Mouse (Mus musculus) limb, embryonic 12.5 days (tissue): ENCODE results near the gene Ank3. TPM values are rescaled to one million over a fixed set of nuclear protein-coding genes. Genes with fewer than 3 reads are reported as not detected.

Experiments used
- ATAC-seq: fragments of 200-750 bp; cut with Nextera tagmentation; 2 replicates; pipeline ENCODE4 v1.8.0; 2017; ENCODE audit warnings: low read depth, moderate TSS enrichment; ENCODE audit not compliant: insufficient number of reproducible peaks, insufficient read depth, low FRiP score, low TSS enrichment
- H3K27ac ChIP-seq: fragments of 300-500 bp; sonication (generic); 2 replicates; pipeline ENCODE4 v1.5.1; 2016; ENCODE audit warnings: mild to moderate bottlenecking, moderate library complexity
- H3K27me3 ChIP-seq: fragments of 300-500 bp; sonication (generic); 2 replicates; pipeline ENCODE4 v1.6.1; 2016; ENCODE audit warnings: mild to moderate bottlenecking, moderate library complexity
- H3K36me3 ChIP-seq: fragments of 300-500 bp; sonication (generic); 2 replicates; pipeline ENCODE4 v1.6.1; 2016; ENCODE audit warnings: mild to moderate bottlenecking, moderate library complexity
- H3K4me1 ChIP-seq: fragments of 300-500 bp; sonication (generic); replicated peaks from 2 replicates; pipeline ENCODE4 v1.6.1; 2016
- H3K4me2 ChIP-seq: fragments of 300-500 bp; sonication (generic); 2 replicates; pipeline ENCODE4 v1.6.1; 2016; ENCODE audit warnings: mild to moderate bottlenecking, moderate library complexity
- H3K4me3 ChIP-seq: fragments of 300-500 bp; sonication (generic); replicated peaks from 2 replicates; pipeline ENCODE4 v1.5.1; 2016; ENCODE audit warnings: mild to moderate bottlenecking
- H3K9ac ChIP-seq: fragments of 300-500 bp; sonication (generic); replicated peaks from 2 replicates; pipeline ENCODE4 v1.6.1; 2016; ENCODE audit warnings: mild to moderate bottlenecking, moderate library complexity
- H3K9me3 ChIP-seq: fragments of 300-500 bp; sonication (generic); 2 replicates; pipeline ENCODE4 v1.6.1; 2016; ENCODE audit warnings: mild to moderate bottlenecking, moderate library complexity
- WGBS: fragments of 180-500 bp; shearing (Covaris S2); methylation state at CpG from one replicate; pipeline ENCODE4 v1.1.7; 2016; 5-methylcytosine and 5-hydroxymethylcytosine counted together
- polyA plus RNA-seq: library from polyadenylated mRNA; unstranded; fragments of >200 nt; fragmentation: Nextera tagmentation; extraction: Ambion mirVana; gene quantifications from 2 replicates; pipeline ENCODE4 v1.2.1, GENCODE M21; 2016

Gene Ank3
- polyA plus RNA-seq, 1 experiment from 2014 or later: 32.5 TPM

DNA sequence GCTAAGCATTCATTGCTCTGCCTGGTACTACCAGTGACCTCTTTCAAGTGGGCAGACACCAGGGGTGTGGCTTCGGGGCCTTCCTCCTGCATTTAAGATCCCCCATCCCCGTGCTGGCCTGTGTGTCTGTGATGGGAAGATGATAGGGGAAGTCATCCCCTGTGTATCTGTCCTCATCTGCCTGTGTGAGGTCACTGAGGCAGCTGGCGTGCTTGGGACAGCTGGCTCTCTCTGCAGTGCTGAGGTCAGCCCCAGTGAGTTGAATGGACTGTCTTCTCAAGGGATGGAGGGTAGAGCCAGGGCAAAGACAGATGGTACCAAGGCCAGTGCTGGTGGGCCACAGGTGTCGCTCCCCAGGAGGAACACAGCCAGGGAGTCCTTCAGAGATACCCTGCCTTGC is 302.7 kb downstream of the Ank3 start:
- H3K36me3 ChIP-seq: no peaks in the 10 kb centered on the region
- no peak overlapping the region for H3K4me3 ChIP-seq
- peaks cover 7% of the 10 kb centered on the region for H3K4me1 ChIP-seq
- no peak overlapping the region for H3K27ac ChIP-seq
- no peaks in the 10 kb centered on the region for H3K9me3 ChIP-seq
- ATAC-seq: no peak
- peaks cover 3% of the 10 kb centered on the region; the same call in 1 of the 2 replicates for H3K27me3 ChIP-seq
- no peak overlapping the region for H3K9ac ChIP-seq
- 48% methylated on average over 4 of the region's 4 CpGs for WGBS
- no peak overlapping the region for H3K4me2 ChIP-seq

GRCm38 (mm10) chr10:69705806-69706768 is 307.5 kb downstream of the Ank3 start:
- Histone ChIP-seq H3K27ac (no peak overlapping the region), H3K4me2 (peak overlapping the region; percentile 55), H3K4me3 (peak overlapping the region; percentile 26), H3K27me3 (peaks cover 12% of the 10 kb centered on the region; the same call in 1 of the 2 replicates), H3K4me1 (peaks cover 18% of the 10 kb centered on the region), H3K36me3 (no peaks in the 10 kb centered on the region), H3K9me3 (no peaks in the 10 kb centered on the region), H3K9ac (peak overlapping the region; percentile 47)
- 10% methylated on average over 17 of the region's 17 CpGs for WGBS
- no peak for ATAC-seq

GRCm38 (mm10) chr10:69706851-69707788 is 308.5 kb downstream of the Ank3 start:
- ATAC-seq: no peak
- Histone ChIP-seq H3K27me3 (peaks cover 12% of the 10 kb centered on the region; the same call in 1 of the 2 replicates), H3K27ac (no peak overlapping the region), H3K4me3 (peak overlapping the region; percentile 26), H3K9ac (no peak overlapping the region), H3K4me2 (peak overlapping the region; percentile 55), H3K4me1 (peaks cover 18% of the 10 kb centered on the region), H3K36me3 (no peaks in the 10 kb centered on the region), H3K9me3 (no peaks in the 10 kb centered on the region)
- WGBS: 21% methylated on average over 14 of the region's 14 CpGs

GRCm38 (mm10) chr10:69707844-69708550 is 309.4 kb downstream of the Ank3 start:
- no peaks in the 10 kb centered on the region for H3K36me3 ChIP-seq
- WGBS: 89% methylated on average over 11 of the region's 11 CpGs
- H3K27ac ChIP-seq: no peak overlapping the region
- H3K4me2 ChIP-seq: no peak overlapping the region
- no peak overlapping the region for H3K9ac ChIP-seq
- peaks cover 18% of the 10 kb centered on the region for H3K4me1 ChIP-seq
- no peak for ATAC-seq
- H3K4me3 ChIP-seq: no peak overlapping the region
- H3K9me3 ChIP-seq: no peaks in the 10 kb centered on the region
- H3K27me3 ChIP-seq: peaks cover 12% of the 10 kb centered on the region; the same call in 1 of the 2 replicates

DNA sequence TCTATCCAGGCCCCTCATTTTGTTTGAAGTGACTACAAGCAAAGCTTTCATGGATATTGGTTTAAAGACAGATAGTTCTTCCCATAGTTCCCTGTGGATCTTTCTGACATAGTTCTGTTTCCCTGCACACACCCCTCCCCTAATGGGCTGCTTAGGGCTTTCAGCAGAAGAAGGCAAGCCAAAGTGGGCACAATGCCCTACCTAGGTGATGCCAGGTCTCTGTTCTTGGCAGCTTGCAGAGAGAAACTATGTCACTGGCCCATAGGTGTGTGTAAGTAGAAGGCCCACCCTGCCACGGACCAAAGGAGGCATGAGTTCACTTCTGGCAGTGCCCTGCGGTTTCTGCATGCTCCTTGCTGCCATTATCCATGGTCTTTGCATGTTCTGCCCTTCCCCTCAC is 311.1 kb downstream of the Ank3 start:
- 89% methylated on average over 2 of the region's 2 CpGs for WGBS
- no peak for ATAC-seq
- Histone ChIP-seq H3K4me2 (no peak overlapping the region), H3K36me3 (no peaks in the 10 kb centered on the region), H3K4me1 (peaks cover 18% of the 10 kb centered on the region), H3K27ac (no peak overlapping the region), H3K4me3 (no peak overlapping the region), H3K27me3 (peaks cover 11% of the 10 kb centered on the region; the same call in 1 of the 2 replicates), H3K9me3 (no peaks in the 10 kb centered on the region), H3K9ac (no peak overlapping the region)

DNA sequence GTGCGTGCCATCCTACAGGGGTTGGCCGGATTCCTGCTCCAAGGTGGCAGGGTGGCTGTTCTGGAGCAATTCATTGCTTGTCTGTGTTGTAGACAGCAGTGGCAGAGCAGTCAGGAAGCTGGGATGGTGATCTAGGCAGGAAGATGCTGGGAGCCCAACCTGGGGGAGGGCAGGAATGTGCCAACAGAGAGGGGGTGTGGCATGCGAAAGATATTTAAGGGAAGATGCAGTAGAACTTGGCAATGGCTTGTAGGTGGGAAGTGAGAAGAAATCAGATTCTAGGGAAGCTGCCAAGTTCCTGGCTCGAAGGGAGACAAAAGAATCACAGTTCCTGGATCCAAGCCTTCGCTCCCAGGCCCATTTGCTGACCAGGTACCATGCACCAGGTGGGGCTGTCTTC is 312.2 kb downstream of the Ank3 start:
- H3K4me2 ChIP-seq: no peak overlapping the region
- peaks cover 8% of the 10 kb centered on the region; the same call in 1 of the 2 replicates for H3K27me3 ChIP-seq
- H3K4me3 ChIP-seq: no peak overlapping the region
- no peaks in the 10 kb centered on the region for H3K9me3 ChIP-seq
- peaks cover 15% of the 10 kb centered on the region for H3K4me1 ChIP-seq
- no peak overlapping the region for H3K9ac ChIP-seq
- 87% methylated on average over 5 of the region's 5 CpGs for WGBS
- no peak for ATAC-seq
- H3K36me3 ChIP-seq: no peaks in the 10 kb centered on the region
- H3K27ac ChIP-seq: no peak overlapping the region

DNA sequence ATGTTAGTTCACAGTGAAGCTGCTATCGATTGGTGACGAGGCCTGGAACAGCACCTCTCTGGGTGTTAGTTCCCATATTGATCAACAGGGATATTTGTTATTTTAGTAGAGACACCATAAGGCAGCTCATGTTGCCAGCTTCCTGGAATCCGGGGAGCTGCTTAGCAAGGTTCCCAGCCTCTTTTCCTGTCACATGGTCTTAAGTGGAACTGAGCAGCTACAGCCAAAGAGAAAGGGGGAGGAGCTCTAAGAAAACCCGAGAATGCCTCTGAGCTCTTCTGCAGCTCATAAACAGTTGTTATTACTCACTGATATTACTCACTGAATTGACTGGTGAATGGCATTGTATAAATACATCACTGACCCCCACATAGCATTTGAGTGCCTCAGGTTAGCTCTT is 318.3 kb downstream of the Ank3 start:
- ATAC-seq: no peak
- H3K9ac ChIP-seq: no peak overlapping the region
- peaks cover 17% of the 10 kb centered on the region for H3K4me1 ChIP-seq
- H3K4me2 ChIP-seq: no peak overlapping the region
- H3K9me3 ChIP-seq: no peaks in the 10 kb centered on the region
- H3K4me3 ChIP-seq: no peak overlapping the region
- no peaks in the 10 kb centered on the region for H3K36me3 ChIP-seq
- WGBS: 55% methylated on average over 4 of the region's 4 CpGs
- H3K27ac ChIP-seq: no peak overlapping the region
- H3K27me3 ChIP-seq: no peaks in the 10 kb centered on the region

DNA sequence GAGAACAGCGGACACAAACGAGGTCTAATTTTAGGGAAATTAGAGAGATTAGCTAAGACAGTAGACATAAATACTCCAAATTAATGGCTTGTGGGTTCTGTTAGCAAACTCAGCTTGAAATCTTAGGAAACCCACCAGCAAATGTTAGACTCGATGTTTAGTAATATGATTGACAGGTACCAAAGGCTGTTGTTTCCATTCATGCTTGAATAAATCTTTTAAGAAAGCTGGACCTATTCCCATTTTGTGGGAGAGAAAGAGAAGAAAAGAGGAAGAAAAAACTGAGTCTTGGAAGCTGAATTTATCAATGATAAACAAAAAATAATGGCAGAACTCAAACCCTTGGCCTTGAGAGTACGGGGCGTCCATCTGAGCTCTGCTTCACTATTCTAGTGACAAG is 320.8 kb downstream of the Ank3 start:
- Histone ChIP-seq H3K9me3 (no peaks in the 10 kb centered on the region), H3K27ac (no peak overlapping the region), H3K4me1 (peaks cover 17% of the 10 kb centered on the region), H3K4me3 (no peak overlapping the region), H3K36me3 (no peaks in the 10 kb centered on the region), H3K4me2 (no peak overlapping the region), H3K27me3 (no peaks in the 10 kb centered on the region), H3K9ac (no peak overlapping the region)
- 73% methylated on average over 5 of the region's 5 CpGs for WGBS
- no peak for ATAC-seq

DNA sequence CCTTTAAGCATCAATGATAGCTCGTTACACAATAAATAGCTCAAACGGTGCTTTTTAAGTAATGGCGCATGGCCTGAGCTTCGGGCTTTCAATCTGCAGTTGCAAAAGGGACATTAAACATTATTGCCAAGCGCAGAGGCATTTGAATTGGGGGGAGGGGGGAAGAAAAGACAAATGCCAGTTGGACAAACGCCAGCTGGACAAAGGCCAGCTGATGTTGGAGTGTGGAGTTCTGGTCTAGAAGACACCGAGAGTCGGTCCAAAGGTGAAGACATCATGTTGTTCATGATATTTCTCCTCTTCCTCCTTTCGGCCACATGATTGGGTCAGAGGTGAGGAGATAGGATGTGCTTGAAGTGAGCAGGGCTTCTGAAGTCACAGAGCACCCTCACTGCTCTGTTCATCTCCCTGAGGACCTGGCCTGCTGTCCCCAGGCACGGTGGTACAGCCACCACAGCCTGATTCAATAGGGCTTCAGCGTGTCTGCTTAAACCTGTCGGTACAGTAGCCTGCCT is 321.4 kb downstream of the Ank3 start:
- Histone ChIP-seq H3K27me3 (no peaks in the 10 kb centered on the region), H3K9ac (no peak overlapping the region), H3K36me3 (no peaks in the 10 kb centered on the region), H3K9me3 (no peaks in the 10 kb centered on the region), H3K4me2 (no peak overlapping the region; the same call in 1 of the 2 replicates), H3K4me1 (peaks cover 17% of the 10 kb centered on the region), H3K27ac (no peak overlapping the region), H3K4me3 (no peak overlapping the region)
- ATAC-seq: no peak; the same call in 1 of the 2 replicates
- WGBS: 47% methylated on average over 12 of the region's 12 CpGs

- Histone ChIP-seq H3K27me3 (no peaks in the 10 kb centered on the region), H3K4me2 (no peak overlapping the region), H3K9me3 (no peaks in the 10 kb centered on the region), H3K9ac (no peak overlapping the region), H3K4me1 (peaks cover 17% of the 10 kb centered on the region), H3K4me3 (no peak overlapping the region), H3K27ac (no peak overlapping the region), H3K36me3 (no peaks in the 10 kb centered on the region)
- WGBS: 53% methylated on average over 10 of the region's 10 CpGs
- ATAC-seq: no peak
These were observed 321.9 kb downstream of the Ank3 start for GRCm38 (mm10) chr10:69720452-69720851.
